Mouse (Mus musculus) lung, postnatal 10 days (tissue): ENCODE measurements at regions not wholly inside any gene's neighbourhood (a gene's known extent, or its start where the extent isn't known, plus 50 kb on each side); places are given as distances from the start of the nearest gene placed in this dataset.

Experiments
- DNase-seq: peaks from one replicate; pipeline ENCODE4 v3.0.0; 2021

DNA sequence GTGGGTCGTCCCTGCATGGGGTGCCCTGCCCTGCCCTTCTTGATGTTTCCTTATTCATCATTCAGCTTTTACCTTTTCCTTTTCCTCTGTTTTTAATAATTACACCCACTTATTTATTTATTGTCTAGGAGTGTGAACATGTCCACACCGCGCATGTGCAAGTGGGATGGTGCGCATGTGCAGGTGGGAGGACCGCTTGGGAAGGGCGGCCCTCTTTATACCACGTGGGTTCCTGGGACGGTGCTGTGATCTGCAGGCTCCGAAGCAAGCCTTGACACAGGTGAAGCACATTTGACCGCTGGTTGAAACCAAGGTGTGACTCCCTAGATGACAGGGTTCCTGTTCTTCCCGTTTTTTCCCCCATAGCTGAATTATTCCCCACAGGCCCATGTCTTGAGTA lies 60.0 kb downstream of the Syf2 start:
- no peak for DNase-seq

DNA sequence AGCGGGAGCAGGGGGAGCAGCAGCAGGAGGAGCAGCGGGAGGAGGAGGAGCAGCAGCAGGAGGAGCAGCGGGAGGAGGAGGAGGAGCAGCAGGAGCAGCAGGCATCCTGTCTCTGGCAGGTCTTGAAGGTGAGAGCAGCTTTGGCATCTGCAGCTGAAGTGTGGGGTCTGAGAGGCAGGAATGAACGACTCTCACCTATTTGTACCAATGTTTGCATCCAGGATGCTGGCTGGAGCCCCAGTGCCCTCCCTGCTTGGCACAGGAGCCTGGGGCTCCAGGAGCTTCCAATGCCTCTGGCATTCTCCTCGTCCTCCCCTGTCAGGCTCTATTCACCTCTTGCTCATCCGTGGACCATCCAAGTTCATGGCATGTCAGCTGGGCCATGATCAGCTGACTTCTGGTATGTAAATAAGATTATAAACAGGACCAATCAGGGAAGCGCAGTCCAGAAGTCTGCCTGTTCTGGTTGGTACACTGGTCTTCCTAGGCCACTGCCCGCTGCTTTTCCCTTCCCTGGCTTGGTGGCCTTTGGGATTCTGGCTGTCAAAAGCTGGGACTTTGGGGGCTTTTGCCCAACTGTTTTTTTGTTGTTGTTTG lies 62.9 kb downstream of the Syf2 start:
- no peak for DNase-seq

DNA sequence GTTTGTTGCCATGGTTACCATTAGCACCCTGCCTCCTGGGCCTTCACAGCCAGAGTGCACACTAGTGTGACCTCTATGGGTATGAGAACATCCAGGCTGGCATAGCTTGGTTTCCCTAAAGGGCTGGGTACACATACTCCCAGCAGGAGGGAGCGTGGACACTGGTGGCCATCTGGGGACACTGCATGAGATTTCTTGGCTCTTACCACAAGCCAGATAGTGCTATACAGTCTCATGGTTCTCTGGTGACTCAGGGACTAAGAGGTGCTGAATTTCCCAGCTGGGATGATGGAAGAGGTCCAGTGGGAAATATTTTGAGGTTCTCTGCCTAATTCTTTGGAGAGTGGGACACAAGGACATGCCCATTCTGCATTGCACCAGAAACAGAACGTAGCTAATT lies 63.5 kb downstream of the Syf2 start:
- peak; percentile 29 for DNase-seq

DNA sequence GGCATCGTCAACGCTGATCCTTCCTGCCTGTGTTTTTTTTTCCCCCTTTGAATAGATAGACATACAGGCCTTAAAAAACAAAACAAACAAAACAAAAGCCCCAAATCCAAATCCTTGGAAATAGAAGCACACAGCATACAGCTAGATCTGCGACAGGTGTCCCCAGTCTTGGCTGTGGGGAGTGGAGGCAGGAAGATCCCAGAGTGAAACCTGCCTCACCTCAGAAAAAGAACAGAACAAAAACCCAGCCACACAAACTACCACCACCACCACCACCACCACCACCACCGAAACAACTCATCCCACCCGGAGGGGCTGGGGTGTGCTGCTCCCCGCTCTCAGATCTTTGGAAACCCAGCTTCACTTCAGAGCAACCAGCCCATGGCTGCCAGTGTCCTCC lies 64.0 kb downstream of the Syf2 start:
- DNase-seq, result no peak

DNA sequence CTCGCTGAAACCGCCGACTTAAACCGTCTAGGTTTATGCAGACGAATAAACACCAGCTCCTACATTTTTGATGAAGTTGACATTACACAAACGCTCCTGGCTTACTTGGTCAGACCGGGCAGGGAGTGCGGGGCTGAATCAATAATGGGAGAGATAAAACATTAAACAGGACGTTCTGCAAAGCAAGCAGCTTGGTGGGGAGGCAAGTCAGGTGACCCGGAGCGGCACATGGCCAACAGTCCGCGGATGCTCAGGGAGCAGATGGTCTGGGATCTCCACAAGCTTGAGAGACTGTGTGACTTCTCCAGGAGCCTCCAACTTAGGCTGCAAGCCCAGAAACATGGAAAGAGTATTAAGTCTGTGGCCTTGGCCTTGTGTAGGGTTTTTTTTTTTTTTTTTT lies 64.4 kb downstream of the Syf2 start:
- peak; percentile 25 for DNase-seq

DNA sequence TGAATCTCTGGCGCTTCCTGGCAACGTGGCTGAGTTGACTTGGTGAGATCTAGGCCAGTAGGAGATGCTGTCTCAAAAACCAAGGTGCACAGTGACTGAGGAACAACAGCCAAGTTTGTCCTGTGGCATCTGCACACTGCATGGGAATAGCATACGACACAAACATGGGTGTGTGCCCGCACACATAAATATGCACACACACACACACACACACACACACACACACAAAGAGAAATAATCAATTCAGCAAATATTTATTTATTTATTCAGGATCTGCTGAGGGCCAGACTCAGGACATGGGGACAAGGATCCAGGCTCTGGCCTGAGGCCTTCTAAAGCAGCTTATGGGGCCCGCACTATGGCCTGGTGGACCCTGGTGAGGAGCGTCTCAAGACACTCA lies 65.4 kb downstream of the Syf2 start:
- DNase-seq, result no peak

- DNase-seq, result no peak
These were observed 67.0 kb downstream of the Syf2 start for GRCm38 (mm10) chr4:134997461-134998434.

DNA sequence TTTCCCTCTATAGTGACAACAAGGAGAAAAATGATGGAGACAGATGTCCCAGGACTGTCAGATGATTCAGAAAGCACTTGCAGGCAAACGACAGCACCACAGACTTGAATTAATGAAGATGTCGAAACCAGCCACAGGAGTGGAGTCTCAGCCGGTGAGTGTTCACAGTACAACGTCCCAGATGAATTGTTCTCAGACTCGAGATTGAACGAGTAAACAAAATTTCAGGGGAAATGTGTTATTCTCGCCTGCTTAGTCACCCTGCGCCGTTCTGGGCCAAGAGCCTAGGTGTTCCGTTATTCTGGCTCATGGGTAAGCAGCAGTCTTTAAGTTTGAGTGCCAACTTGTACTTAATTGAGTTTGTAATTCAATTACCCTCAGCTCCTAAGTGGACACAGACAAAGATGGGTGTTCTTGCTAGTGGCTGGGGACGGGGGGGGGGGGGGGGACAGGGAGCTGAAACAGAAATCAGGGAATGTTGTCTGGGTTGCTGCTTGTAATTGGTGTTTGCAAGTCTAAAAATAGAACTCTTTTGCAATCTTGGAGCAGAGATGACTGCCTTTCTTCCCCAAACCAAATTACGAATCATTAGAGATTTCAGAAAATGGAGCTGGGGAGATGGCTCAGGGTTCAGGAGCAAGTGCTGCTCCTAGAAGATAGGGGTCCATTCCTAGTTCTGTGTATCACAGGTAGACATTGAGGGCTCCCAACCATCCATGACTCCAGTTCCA lies 68.4 kb downstream of the Syf2 start:
- DNase-seq, result no peak

DNA sequence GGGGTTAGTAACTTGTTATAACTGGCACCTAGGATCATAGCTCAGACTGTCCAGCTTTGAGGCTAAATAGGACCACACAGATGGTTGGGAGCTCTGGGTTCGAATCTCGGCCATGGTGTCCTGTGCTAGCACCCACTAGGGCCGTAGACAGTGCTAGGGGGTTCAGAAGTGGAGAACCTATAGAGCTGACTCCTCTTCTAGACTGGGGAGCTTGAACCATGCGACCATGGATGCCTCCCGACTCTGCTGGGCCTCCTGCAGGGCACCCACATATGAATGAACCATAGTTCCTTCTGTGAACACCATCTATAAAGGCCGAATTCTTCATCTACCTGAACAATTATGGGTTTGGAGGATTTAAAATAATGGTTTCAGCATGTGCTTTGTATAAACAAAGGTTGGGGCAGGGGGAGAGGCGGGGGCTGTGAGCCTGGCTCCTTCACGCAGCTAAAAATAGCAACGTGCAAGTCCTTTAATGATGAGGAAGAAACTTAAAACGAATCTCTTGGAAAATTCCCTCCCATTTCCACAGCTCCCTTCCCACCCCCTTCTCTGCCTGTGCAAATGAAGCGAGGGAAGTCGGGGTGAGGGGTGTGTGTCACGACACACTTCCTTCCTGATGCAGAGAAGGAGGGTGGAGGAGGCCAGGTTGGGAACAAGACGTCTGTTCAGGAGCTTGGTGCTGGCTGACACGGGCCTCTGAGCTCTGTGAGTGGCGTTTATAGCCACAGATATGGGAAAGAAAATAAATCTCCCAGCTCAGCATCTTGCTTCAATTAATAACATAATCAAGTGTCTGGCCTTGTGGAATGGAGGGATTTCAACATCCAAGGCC lies 71.6 kb downstream of the Syf2 start:
- no peak for DNase-seq

DNA sequence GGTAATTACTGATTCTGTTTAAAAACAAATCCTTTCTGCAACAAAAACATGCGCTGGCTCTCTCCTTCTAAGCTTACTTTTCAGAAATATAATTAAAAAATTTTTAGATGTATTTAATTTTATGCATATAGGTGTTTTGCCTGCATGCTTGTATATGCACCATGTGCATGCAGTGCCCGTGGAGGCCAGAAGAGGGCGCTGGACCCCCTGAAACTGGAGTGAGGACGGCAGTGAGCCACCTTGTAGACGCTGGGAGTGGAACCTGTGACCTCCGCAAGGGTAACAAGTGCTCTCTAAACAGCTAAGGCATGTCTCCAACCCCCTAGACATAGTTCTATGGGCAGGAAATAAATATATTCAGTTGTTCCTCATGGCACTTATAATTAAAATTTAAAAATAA lies 80.7 kb downstream of the Syf2 start:
- no peak for DNase-seq

- no peak for DNase-seq
These were observed 82.2 kb downstream of the Syf2 start for GRCm38 (mm10) chr4:135012945-135013344.

DNA sequence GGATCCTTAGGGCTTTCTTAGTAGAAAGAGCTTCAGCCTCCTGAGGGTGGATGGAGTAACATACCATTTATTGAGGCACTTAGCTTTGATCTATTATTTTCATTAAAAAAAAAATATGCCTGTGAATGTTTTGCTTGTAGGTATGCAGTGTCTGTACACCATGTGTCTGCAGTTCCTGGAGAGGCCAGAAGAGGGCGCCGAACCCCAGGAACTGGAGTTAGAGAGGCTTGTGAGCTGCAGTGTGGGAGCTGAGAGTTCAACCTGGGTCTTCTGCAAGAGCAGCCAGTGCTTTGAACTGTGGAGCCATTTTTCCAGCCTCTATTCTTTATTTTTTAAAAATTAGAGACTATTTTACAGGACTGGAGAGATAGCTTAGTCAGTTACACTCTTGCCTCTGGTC lies 83.2 kb downstream of the Syf2 start:
- DNase-seq, result no peak

GRCm38 (mm10) chr4:135018018-135018417 lies 87.3 kb downstream of the Syf2 start:
- DNase-seq, result peak; percentile 81

DNA sequence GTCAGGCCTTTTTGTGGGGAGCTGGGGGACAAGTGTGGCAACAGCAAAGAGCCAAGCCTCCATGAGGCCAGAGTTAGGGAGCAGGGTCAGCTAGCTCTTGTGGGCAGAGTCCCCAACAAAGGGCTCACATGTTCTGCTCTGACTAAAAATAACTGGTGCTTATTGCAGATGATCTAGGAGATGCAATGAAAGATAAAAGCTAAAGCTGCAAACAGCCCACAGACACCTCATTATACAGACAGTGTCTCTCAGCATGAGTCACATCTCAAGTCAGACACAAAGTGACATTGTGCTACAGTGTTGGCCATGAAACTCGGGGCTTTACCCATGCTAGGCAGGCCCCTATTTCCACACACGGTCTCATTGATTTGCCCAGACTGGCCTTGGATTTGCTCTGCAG lies 88.4 kb downstream of the Syf2 start:
- DNase-seq, result no peak

- no peak for DNase-seq
These were observed 89.7 kb downstream of the Syf2 start for GRCm38 (mm10) chr4:135020262-135020991.

DNA sequence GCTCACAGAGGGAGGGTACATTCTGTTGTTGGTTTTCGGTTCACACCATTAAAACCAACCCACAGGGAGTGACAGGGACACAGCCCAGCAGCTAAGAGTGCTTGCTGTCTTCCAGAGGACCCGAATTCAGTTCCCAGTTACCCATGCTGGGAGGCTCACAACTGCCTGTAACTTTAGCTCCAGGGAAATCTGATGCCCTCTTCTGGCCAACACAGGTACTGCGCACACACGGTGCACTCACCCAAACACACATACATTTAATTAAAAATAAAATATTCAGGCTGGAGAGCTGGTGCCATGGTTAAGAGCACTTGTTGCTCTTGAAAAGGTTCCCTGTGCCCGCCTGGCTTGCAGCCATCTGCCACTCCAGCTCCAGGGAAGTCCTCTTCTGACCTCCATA lies 92.5 kb downstream of the Syf2 start:
- DNase-seq, result no peak

DNA sequence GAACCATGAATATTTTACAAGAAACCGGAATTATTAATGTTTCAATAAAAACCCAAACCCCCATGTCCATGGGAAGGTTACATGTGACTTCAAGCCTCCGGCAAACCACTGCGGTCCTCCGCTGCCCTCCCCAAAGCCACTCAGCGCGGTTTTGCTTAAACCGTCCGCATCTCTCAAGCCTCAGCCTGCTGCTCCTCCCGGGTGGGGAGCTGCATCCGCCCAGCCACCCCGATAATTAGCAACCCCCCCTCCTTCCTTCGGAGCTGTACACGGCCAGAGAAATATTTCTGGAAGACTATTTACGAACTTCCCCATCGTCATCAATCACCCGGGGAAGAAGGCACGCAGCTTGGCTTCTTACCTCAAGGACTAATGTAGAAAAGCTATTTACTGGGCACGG lies 94.7 kb upstream of the Runx3 start:
- DNase-seq, result no peak

DNA sequence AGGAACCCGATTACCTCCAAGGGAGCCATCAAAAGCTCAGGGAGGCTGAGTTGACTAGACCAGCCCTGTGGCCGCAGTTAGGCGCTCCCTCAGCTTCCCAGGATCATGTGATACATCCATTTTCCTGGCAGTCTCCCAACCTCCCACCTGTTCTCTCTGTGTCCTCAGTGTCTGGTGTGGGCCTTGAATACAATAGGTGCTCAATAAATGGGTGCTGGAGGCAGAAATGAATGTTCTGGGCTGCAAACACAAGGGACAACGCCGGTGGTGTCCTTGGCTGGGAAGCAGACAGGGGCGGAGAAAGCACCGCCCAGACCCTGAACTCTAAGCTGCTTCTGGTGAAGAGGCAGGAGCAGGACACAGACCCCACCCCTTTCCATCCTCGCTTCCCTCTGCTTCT lies 93.3 kb upstream of the Runx3 start:
- DNase-seq, result no peak

GRCm38 (mm10) chr4:135029723-135030122 lies 90.7 kb upstream of the Runx3 start:
- no peak for DNase-seq

- DNase-seq, result no peak
These were observed 88.0 kb upstream of the Runx3 start for GRCm38 (mm10) chr4:135032461-135032860.

DNA sequence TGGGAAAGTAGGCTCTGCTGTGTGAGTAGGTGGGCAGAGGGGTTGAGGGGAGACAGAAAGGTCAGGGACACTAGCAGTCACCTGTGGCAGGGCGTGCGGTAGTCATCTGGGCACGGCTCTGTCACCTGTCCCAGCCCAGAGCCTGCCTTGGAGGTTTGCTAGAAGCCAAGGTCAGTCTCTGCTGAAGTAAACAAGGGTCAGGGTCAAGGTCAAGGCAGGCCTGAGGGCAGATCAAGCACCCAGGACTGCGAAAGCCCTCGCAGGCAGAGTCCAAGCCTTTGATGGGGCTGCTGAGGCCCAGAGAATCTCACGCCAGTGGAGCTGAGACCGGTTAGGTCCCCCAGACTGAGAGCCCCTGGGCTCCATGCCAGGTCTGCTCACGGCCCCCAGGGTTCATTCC lies 87.2 kb upstream of the Runx3 start:
- DNase-seq, result no peak

DNA sequence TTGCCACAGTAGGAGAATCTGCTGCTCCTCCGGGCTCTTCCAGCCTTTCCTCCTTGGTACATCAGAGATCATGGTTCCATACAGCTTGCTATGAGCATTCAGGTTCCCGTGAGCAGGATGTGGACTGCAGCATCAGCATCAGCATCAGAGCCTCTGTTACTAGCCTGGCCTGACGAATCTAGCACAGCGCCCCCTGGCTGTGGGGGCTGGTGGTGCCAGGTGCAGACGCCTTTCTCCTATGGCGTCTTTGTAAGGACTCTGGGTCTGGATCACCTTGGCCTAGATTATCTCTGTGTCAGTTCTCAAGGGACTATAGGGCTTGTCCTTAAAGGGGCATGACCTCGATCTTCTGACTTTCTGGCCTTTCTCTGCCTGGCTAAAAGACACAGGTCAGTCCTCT lies 86.0 kb upstream of the Runx3 start:
- DNase-seq, result peak; percentile 44
